Mouse (Mus musculus) hindbrain, embryonic 12.5 days (tissue): Measurements from ENCODE around the gene Ppara. TPM values are rescaled to one million over a fixed set of nuclear protein-coding genes. Genes with fewer than 3 reads are reported as not detected.

Experiments
- ATAC-seq: fragments of 200-750 bp; cut with Nextera tagmentation; 2 replicates; pipeline ENCODE4 v1.8.0; 2017; ENCODE audit warnings: moderate TSS enrichment; ENCODE audit not compliant: low FRiP score
- H3K27ac ChIP-seq: fragments of 300-500 bp; sonication (generic); 2 replicates; pipeline ENCODE4 v1.5.1; 2016; ENCODE audit warnings: mild to moderate bottlenecking
- H3K27me3 ChIP-seq: fragments of 300-500 bp; sonication (generic); 2 replicates; pipeline ENCODE4 v1.6.1; 2016; ENCODE audit warnings: mild to moderate bottlenecking
- H3K36me3 ChIP-seq: fragments of 300-500 bp; sonication (generic); 2 replicates; pipeline ENCODE4 v1.6.1; 2016; ENCODE audit warnings: mild to moderate bottlenecking
- H3K4me1 ChIP-seq: fragments of 300-500 bp; sonication (generic); 2 replicates; pipeline ENCODE4 v1.6.1; 2016
- H3K4me2 ChIP-seq: fragments of 300-500 bp; sonication (generic); replicated peaks from 2 replicates; pipeline ENCODE4 v1.6.1; 2016; ENCODE audit warnings: mild to moderate bottlenecking
- H3K4me3 ChIP-seq: fragments of 300-500 bp; sonication (generic); 2 replicates; pipeline ENCODE4 v1.5.1; 2016; ENCODE audit warnings: mild to moderate bottlenecking
- H3K9ac ChIP-seq: fragments of 300-500 bp; sonication (generic); 2 replicates; pipeline ENCODE4 v1.6.1; 2016; ENCODE audit warnings: mild to moderate bottlenecking, moderate library complexity
- H3K9me3 ChIP-seq: fragments of 300-500 bp; sonication (generic); replicated peaks from 2 replicates; pipeline ENCODE4 v1.6.1; 2016; ENCODE audit warnings: mild to moderate bottlenecking
- WGBS: fragments of 180-500 bp; shearing (Covaris S2); methylation state at CpG from one replicate; pipeline ENCODE4 v1.1.7; 2016; 5-methylcytosine and 5-hydroxymethylcytosine counted together
- polyA plus RNA-seq: library from polyadenylated mRNA; unstranded; fragments of >200 nt; fragmentation: Nextera tagmentation; extraction: Ambion mirVana; gene quantifications from 2 replicates; pipeline ENCODE4 v1.2.1, GENCODE M21; 2016

Gene Ppara
- polyA plus RNA-seq, 1 experiment from 2014 or later: 1.0 TPM

- H3K9me3 ChIP-seq: no peaks in the 10 kb centered on the region; the same call in 1 of the 2 replicates
- H3K36me3 ChIP-seq: no peaks in the 10 kb centered on the region
- no peak overlapping the region for H3K9ac ChIP-seq
- no peaks in the 10 kb centered on the region for H3K4me1 ChIP-seq
- H3K27me3 ChIP-seq: peaks cover 3% of the 10 kb centered on the region; the same call in 1 of the 2 replicates
- H3K27ac ChIP-seq: no peak overlapping the region
- H3K4me2 ChIP-seq: no peak overlapping the region
- H3K4me3 ChIP-seq: no peak overlapping the region
- WGBS: 91% methylated on average over 5 of the region's 5 CpGs
- no peak for ATAC-seq
These were observed 15.3 kb downstream of the Ppara start for GRCm38 (mm10) chr15:85750115-85750514.

GRCm38 (mm10) chr15:85752655-85753054, 17.9 kb downstream of the Ppara start:
- Histone ChIP-seq H3K27ac (no peak overlapping the region), H3K36me3 (no peaks in the 10 kb centered on the region), H3K27me3 (no peaks in the 10 kb centered on the region), H3K4me3 (no peak overlapping the region), H3K4me1 (no peaks in the 10 kb centered on the region), H3K9ac (no peak overlapping the region), H3K4me2 (no peak overlapping the region), H3K9me3 (peaks cover 3% of the 10 kb centered on the region)
- no peak for ATAC-seq
- WGBS: 75% methylated on average over 2 of the region's 2 CpGs

GRCm38 (mm10) chr15:85754033-85754650, 19.4 kb downstream of the Ppara start:
- no peak overlapping the region for H3K9ac ChIP-seq
- no peaks in the 10 kb centered on the region for H3K36me3 ChIP-seq
- peaks cover 8% of the 10 kb centered on the region for H3K9me3 ChIP-seq
- no peak overlapping the region for H3K27ac ChIP-seq
- H3K4me3 ChIP-seq: no peak overlapping the region
- no peak overlapping the region for H3K4me2 ChIP-seq
- H3K27me3 ChIP-seq: no peaks in the 10 kb centered on the region
- no peak for ATAC-seq
- WGBS: 85% methylated on average over 1 of the region's 1 CpGs
- no peaks in the 10 kb centered on the region for H3K4me1 ChIP-seq

GRCm38 (mm10) chr15:85755214-85755613, 20.4 kb downstream of the Ppara start:
- Histone ChIP-seq H3K36me3 (no peaks in the 10 kb centered on the region), H3K9ac (no peak overlapping the region), H3K27ac (no peak overlapping the region), H3K27me3 (no peaks in the 10 kb centered on the region), H3K4me2 (no peak overlapping the region), H3K4me3 (no peak overlapping the region), H3K9me3 (peaks cover 8% of the 10 kb centered on the region), H3K4me1 (no peaks in the 10 kb centered on the region)
- ATAC-seq: no peak
- 76% methylated on average over 6 of the region's 6 CpGs for WGBS

GRCm38 (mm10) chr15:85756611-85757010, 21.8 kb downstream of the Ppara start:
- WGBS: 90% methylated on average over 7 of the region's 7 CpGs
- no peak overlapping the region for H3K4me2 ChIP-seq
- H3K9me3 ChIP-seq: peaks cover 8% of the 10 kb centered on the region
- no peaks in the 10 kb centered on the region for H3K4me1 ChIP-seq
- no peak overlapping the region for H3K27ac ChIP-seq
- ATAC-seq: no peak
- no peaks in the 10 kb centered on the region for H3K27me3 ChIP-seq
- H3K9ac ChIP-seq: no peak overlapping the region
- no peaks in the 10 kb centered on the region for H3K36me3 ChIP-seq
- no peak overlapping the region for H3K4me3 ChIP-seq

- ATAC-seq: no peak
- peaks cover 8% of the 10 kb centered on the region for H3K9me3 ChIP-seq
- no peak overlapping the region for H3K27ac ChIP-seq
- H3K36me3 ChIP-seq: no peaks in the 10 kb centered on the region
- no peak overlapping the region for H3K4me3 ChIP-seq
- no peaks in the 10 kb centered on the region for H3K4me1 ChIP-seq
- H3K27me3 ChIP-seq: no peaks in the 10 kb centered on the region
- 95% methylated on average over 3 of the region's 3 CpGs for WGBS
- no peak overlapping the region for H3K9ac ChIP-seq
- H3K4me2 ChIP-seq: no peak overlapping the region
These were observed 23.0 kb downstream of the Ppara start for GRCm38 (mm10) chr15:85757768-85758167.

- no peaks in the 10 kb centered on the region for H3K4me1 ChIP-seq
- no peaks in the 10 kb centered on the region for H3K27me3 ChIP-seq
- H3K36me3 ChIP-seq: no peaks in the 10 kb centered on the region
- H3K4me2 ChIP-seq: no peak overlapping the region
- no peak overlapping the region for H3K27ac ChIP-seq
- H3K4me3 ChIP-seq: no peak overlapping the region
- ATAC-seq: no peak
- 82% methylated on average over 4 of the region's 4 CpGs for WGBS
- no peak overlapping the region for H3K9ac ChIP-seq
- H3K9me3 ChIP-seq: peaks cover 3% of the 10 kb centered on the region
These were observed 28.0 kb downstream of the Ppara start for GRCm38 (mm10) chr15:85762761-85763160.

GRCm38 (mm10) chr15:85765022-85765421, 30.2 kb downstream of the Ppara start:
- ATAC-seq: no peak
- H3K4me3 ChIP-seq: no peak overlapping the region
- 49% methylated on average over 3 of the region's 3 CpGs for WGBS

GRCm38 (mm10) chr15:85766677-85767076, 31.9 kb downstream of the Ppara start:
- H3K9me3 ChIP-seq: no peaks in the 10 kb centered on the region
- no peaks in the 10 kb centered on the region for H3K36me3 ChIP-seq
- H3K9ac ChIP-seq: no peak overlapping the region
- H3K4me2 ChIP-seq: no peak overlapping the region
- no peak overlapping the region for H3K4me3 ChIP-seq
- H3K4me1 ChIP-seq: no peaks in the 10 kb centered on the region
- WGBS: 94% methylated on average over 5 of the region's 5 CpGs
- H3K27ac ChIP-seq: no peak overlapping the region
- no peak for ATAC-seq
- H3K27me3 ChIP-seq: no peaks in the 10 kb centered on the region; the same call in 1 of the 2 replicates

More at GRCm38 (mm10) chr15:85765022-85765421, 30.2 kb downstream of the Ppara start:
- no peaks in the 10 kb centered on the region for H3K4me1 ChIP-seq
- H3K36me3 ChIP-seq: no peaks in the 10 kb centered on the region
- no peaks in the 10 kb centered on the region; the same call in 1 of the 2 replicates for H3K27me3 ChIP-seq
- H3K9me3 ChIP-seq: no peaks in the 10 kb centered on the region
- no peak overlapping the region for H3K9ac ChIP-seq
- no peak overlapping the region for H3K4me2 ChIP-seq
- no peak overlapping the region for H3K27ac ChIP-seq

GRCm38 (mm10) chr15:85768991-85769390, 34.2 kb downstream of the Ppara start:
- H3K4me3 ChIP-seq: no peak overlapping the region
- no peak overlapping the region for H3K27ac ChIP-seq
- 90% methylated on average over 8 of the region's 8 CpGs for whole genome bisulfite sequencing
- H3K4me2 ChIP-seq: no peak overlapping the region
- no peaks in the 10 kb centered on the region for H3K9me3 ChIP-seq
- ATAC-seq: no peak
- H3K27me3 ChIP-seq: no peaks in the 10 kb centered on the region; the same call in 1 of the 2 replicates
- no peak overlapping the region for H3K9ac ChIP-seq
- H3K36me3 ChIP-seq: no peaks in the 10 kb centered on the region
- H3K4me1 ChIP-seq: no peaks in the 10 kb centered on the region

GRCm38 (mm10) chr15:85771306-85772121, 36.7 kb downstream of the Ppara start:
- WGBS: 87% methylated on average over 17 of the region's 17 CpGs
- no peak for ATAC-seq
- Histone ChIP-seq H3K4me2 (no peak overlapping the region), H3K36me3 (no peaks in the 10 kb centered on the region), H3K9me3 (no peaks in the 10 kb centered on the region), H3K27ac (no peak overlapping the region), H3K27me3 (no peaks in the 10 kb centered on the region; the same call in 1 of the 2 replicates), H3K4me3 (no peak overlapping the region), H3K4me1 (no peaks in the 10 kb centered on the region), H3K9ac (no peak overlapping the region)

- H3K4me2 ChIP-seq: no peak overlapping the region
- no peaks in the 10 kb centered on the region for H3K36me3 ChIP-seq
- no peaks in the 10 kb centered on the region; the same call in 1 of the 2 replicates for H3K27me3 ChIP-seq
- no peak overlapping the region for H3K4me3 ChIP-seq
- no peak overlapping the region for H3K27ac ChIP-seq
- H3K9ac ChIP-seq: no peak overlapping the region
- no peaks in the 10 kb centered on the region for H3K9me3 ChIP-seq
- H3K4me1 ChIP-seq: no peaks in the 10 kb centered on the region
- 84% methylated on average over 11 of the region's 11 CpGs for WGBS
- no peak for ATAC-seq
These were observed 37.5 kb downstream of the Ppara start for GRCm38 (mm10) chr15:85772146-85772740.
